Mouse (Mus musculus): ENCODE results near the gene Bex6. TPM values are rescaled to one million over a fixed set of nuclear protein-coding genes. Genes with fewer than 3 reads are reported as not detected.

Bex6 gene
- polyA plus RNA-seq (2014; fragmentation: Nextera tagmentation; extraction: Ambion mirVana) = 0.25 TPM in 1 of 2 replicates, not detected in the other

DNA sequence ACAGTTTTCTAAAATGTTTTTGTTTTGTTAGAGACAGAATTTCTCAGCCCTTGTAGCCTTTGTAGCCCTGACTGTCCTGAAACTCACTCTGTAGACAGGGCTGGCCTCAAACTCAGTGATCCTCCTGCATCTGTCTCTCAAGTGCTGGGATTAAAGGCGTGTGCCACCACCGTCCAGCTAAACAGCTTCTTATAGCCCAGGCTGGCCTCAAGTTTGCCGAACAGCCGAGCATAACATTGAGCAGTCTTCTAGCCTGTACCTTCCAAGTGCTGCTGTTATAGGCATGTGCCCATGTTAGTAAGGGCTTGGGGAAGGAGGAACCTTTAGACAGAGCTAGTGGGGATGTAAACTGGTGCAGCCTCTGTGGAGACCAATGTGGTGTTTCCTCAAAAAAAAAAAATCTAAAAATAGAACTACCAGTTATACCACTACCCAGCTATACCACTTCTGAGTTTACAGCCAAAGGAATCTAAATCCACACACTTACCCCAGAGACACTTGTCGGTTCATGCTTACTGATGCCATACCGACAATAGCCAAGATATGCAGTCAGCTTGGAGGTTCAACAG lies at the start of gene Bex6:
Bex6 (plus strand) TSS at position 491 of the 569 bp plus-strand sequence.
- H3K9me3 ChIP-seq (ENCODE audit: control insufficient read depth, low read length) = no peaks in the 10 kb centered on the region
- no peaks in the 10 kb centered on the region for H3K36me3 ChIP-seq (ENCODE audit: control insufficient read depth, insufficient read depth, low read length)
- H3K4me2 ChIP-seq (ENCODE audit: low read depth, severe bottlenecking) = no peak within 1 kb of the TSS
- no peak within 1 kb of the TSS for H3K4me3 ChIP-seq (ENCODE audit: low read depth, low read length)
- H3K27ac ChIP-seq (replicated peaks; ENCODE audit: low read depth, low read length) = no peak within 1 kb of the TSS
- no peak within 1 kb of the TSS for H3K9ac ChIP-seq (ENCODE audit: low read length)
- 86% methylated on average over 6 of the region's 6 CpGs for WGBS
- H3K27me3 ChIP-seq (ENCODE audit: control insufficient read depth, insufficient read depth, low read length) = no peaks in the 10 kb centered on the region
- ATAC-seq (ENCODE audit: insufficient number of reproducible peaks, low FRiP score, low TSS enrichment, low read depth) = no peak
- no peak for DNase-seq (ENCODE audit: low spot score)
- peaks cover 4% of the 10 kb centered on the region; the same call in 1 of the 2 replicates for H3K4me1 ChIP-seq (ENCODE audit: control insufficient read depth, insufficient read depth, low read length)

DNA sequence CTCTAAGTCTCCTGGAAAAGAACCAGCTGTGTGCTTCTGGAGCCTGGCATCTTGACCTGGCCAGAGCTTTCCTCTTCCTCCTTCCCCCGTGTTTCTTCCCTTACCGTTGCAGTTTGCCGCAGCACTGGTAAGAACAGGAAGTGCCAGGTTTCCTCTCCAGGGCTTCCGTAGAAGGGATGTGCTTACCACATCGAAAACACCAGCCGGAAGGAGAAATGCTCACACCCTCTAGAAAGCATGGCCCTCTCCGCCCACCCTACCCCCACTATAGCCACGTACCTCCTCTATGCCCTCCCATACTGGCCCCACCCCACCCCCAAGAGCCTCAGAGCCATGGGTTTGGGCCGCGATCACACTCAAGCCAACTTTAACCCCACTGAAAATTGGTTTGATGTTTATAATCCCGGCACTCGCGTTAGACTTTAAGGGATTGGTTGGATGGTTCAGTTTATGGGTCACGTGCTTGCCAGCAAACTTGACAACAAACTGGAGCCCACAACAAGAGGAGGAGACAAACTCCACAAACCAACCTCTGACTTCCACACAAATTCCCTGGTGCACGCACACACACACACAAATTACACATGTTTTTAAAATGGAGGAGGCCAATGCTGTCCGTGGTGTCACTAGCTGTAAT lies 49.3 kb upstream of the Bex6 start:
- WGBS = 70% methylated on average over 16 of the region's 16 CpGs
- Histone ChIP-seq H3K9me3 (ENCODE audit: control insufficient read depth, low read length) (no peaks in the 10 kb centered on the region), H3K4me1 (ENCODE audit: control insufficient read depth, insufficient read depth, low read length) (no peaks in the 10 kb centered on the region), H3K36me3 (ENCODE audit: control insufficient read depth, insufficient read depth, low read length) (no peaks in the 10 kb centered on the region), H3K9ac (ENCODE audit: low read length) (no peak overlapping the region), H3K27ac (replicated peaks; ENCODE audit: low read depth, low read length) (no peak overlapping the region), H3K27me3 (ENCODE audit: control insufficient read depth, insufficient read depth, low read length) (no peaks in the 10 kb centered on the region), H3K4me3 (ENCODE audit: low read depth, low read length) (no peak overlapping the region), H3K4me2 (ENCODE audit: low read depth, severe bottlenecking) (no peak overlapping the region)
- ATAC-seq (ENCODE audit: insufficient number of reproducible peaks, low FRiP score, low TSS enrichment, low read depth) = no peak
- no peak for DNase-seq (ENCODE audit: low spot score)

DNA sequence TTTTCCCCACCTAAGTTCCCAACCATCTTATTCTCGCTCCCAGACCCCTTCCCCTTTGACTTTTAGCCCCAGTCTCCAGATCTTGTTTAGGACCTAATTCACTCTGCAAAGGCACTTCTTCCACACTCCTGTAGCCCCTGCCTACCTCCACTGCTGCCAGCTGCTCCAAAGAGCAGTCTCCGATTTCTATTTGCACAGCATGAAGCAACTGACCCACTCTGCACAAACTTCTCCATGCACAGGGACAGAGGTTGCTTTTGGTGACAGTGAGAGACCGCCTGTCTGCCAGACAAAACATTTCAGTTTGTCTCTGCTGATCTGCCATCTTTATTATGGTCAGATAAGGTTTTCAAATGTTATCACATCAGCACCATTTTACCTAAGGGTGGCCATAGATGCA lies 46.5 kb upstream of the Bex6 start:
- no peak for ATAC-seq (ENCODE audit: insufficient number of reproducible peaks, low FRiP score, low TSS enrichment, low read depth)
- WGBS = 86% methylated on average over 3 of the region's 3 CpGs

DNA sequence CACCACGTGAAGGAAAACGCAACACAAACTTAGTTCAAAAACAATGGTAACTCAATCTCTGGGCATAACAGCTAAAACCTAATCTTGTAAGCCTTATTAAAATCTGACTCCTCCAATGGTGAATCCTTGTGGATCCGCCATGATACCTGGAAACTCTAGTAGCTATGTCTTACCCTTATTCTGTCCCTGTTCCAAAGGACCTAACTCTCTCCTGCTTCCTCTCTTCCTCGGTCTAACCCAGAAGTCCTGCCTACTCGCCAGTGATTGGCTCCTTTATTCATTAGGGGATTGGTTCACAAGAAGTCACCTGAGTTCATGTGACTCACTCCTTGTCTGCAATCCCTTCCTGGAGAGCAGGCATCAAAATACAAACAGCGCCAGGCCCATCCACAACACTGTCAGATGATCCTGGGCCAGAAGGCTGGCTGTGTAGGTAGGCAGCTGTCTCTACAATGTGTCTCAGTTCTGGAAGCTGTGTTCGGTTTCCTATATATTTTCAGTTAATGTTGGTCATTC lies 43.7 kb upstream of the Bex6 start:
- Histone ChIP-seq H3K9me3 (ENCODE audit: control insufficient read depth, low read length) (no peaks in the 10 kb centered on the region), H3K27me3 (ENCODE audit: control insufficient read depth, insufficient read depth, low read length) (no peaks in the 10 kb centered on the region), H3K36me3 (ENCODE audit: control insufficient read depth, insufficient read depth, low read length) (no peaks in the 10 kb centered on the region), H3K4me1 (ENCODE audit: control insufficient read depth, insufficient read depth, low read length) (no peaks in the 10 kb centered on the region), H3K9ac (ENCODE audit: low read length) (no peak overlapping the region), H3K4me3 (ENCODE audit: low read depth, low read length) (no peak overlapping the region), H3K27ac (replicated peaks; ENCODE audit: low read depth, low read length) (no peak overlapping the region), H3K4me2 (ENCODE audit: low read depth, severe bottlenecking) (no peak overlapping the region)
- ATAC-seq (ENCODE audit: insufficient number of reproducible peaks, low FRiP score, low TSS enrichment, low read depth) (no peak), DNase-seq (ENCODE audit: low spot score) (no peak)
- WGBS = 81% methylated on average over 7 of the region's 7 CpGs

More for the DNA sequence above, 46.5 kb upstream of the Bex6 start:
- no peak overlapping the region for H3K4me2 ChIP-seq (ENCODE audit: low read depth, severe bottlenecking)
- H3K27me3 ChIP-seq (ENCODE audit: control insufficient read depth, insufficient read depth, low read length) = no peaks in the 10 kb centered on the region
- H3K9me3 ChIP-seq (ENCODE audit: control insufficient read depth, low read length) = no peaks in the 10 kb centered on the region
- no peak for DNase-seq (ENCODE audit: low spot score)
- H3K36me3 ChIP-seq (ENCODE audit: control insufficient read depth, insufficient read depth, low read length) = no peaks in the 10 kb centered on the region
- no peak overlapping the region for H3K27ac ChIP-seq (replicated peaks; ENCODE audit: low read depth, low read length)
- no peak overlapping the region for H3K9ac ChIP-seq (ENCODE audit: low read length)
- H3K4me1 ChIP-seq (ENCODE audit: control insufficient read depth, insufficient read depth, low read length) = no peaks in the 10 kb centered on the region
- no peak overlapping the region for H3K4me3 ChIP-seq (ENCODE audit: low read depth, low read length)

DNA sequence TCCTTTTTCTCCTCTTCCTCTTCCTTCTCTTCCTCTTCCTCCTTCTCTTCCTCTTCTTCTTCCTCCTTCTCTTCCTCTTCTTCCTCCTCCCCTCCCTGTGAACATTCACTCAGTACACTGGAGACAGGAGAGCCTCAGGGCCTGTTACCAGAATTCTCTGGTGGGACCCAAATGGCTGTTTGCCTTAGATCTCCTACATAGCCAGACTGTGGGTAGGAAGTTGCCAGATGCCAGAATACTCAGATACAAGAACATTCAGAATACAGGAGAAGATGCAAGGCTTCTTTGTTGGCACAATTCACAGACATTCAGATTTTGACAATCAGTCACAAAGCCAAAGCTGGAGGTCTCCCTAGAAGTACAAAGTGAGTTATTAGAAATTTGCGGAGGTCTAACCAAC lies 40.7 kb upstream of the Bex6 start:
- no peak for ATAC-seq (ENCODE audit: insufficient number of reproducible peaks, low FRiP score, low TSS enrichment, low read depth)
- 88% methylated on average over 1 of the region's 1 CpGs for WGBS

DNA sequence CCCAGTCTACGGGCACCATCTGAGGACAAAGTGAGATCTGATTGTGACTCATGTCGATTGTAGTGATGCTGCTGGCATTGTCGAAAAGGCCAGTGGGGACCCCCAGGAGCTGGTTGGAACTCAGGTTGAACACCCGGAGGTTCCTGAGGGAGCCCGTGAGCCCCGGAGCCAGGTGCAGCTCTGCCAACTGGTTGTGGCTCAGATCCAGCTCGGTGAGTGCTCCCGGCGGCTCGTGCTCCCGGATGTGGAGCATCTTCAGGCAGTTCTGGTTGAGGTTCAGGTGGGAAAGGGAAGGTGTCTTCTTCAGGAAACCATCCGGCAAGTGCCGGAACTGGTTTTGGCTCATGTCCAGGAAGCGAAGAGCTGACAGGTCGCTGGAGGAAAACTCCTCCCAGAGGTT lies 35.9 kb upstream of the Bex6 start:
- Histone ChIP-seq H3K4me3 (ENCODE audit: low read depth, low read length) (no peak overlapping the region), H3K27ac (replicated peaks; ENCODE audit: low read depth, low read length) (no peak overlapping the region), H3K9me3 (ENCODE audit: control insufficient read depth, low read length) (0 out of 2 replicates have a peak, but pooled peaks cover 3% of the 10 kb centered on the region), H3K4me1 (ENCODE audit: control insufficient read depth, insufficient read depth, low read length) (no peaks in the 10 kb centered on the region), H3K9ac (ENCODE audit: low read length) (no peak overlapping the region), H3K36me3 (ENCODE audit: control insufficient read depth, insufficient read depth, low read length) (peaks cover 13% of the 10 kb centered on the region; the same call in 1 of the 2 replicates), H3K4me2 (ENCODE audit: low read depth, severe bottlenecking) (no peak overlapping the region), H3K27me3 (ENCODE audit: control insufficient read depth, insufficient read depth, low read length) (no peaks in the 10 kb centered on the region)
- 96% methylated on average over 15 of the region's 15 CpGs for WGBS
- DNase-seq (ENCODE audit: low spot score) (no peak), ATAC-seq (ENCODE audit: insufficient number of reproducible peaks, low FRiP score, low TSS enrichment, low read depth) (no peak)

More for the DNA sequence above, 40.7 kb upstream of the Bex6 start:
- no peaks in the 10 kb centered on the region for H3K27me3 ChIP-seq (ENCODE audit: control insufficient read depth, insufficient read depth, low read length)
- no peak overlapping the region for H3K4me2 ChIP-seq (ENCODE audit: low read depth, severe bottlenecking)
- no peak overlapping the region for H3K4me3 ChIP-seq (ENCODE audit: low read depth, low read length)
- H3K9me3 ChIP-seq (ENCODE audit: control insufficient read depth, low read length) = 0 out of 2 replicates have a peak, but pooled peaks cover 3% of the 10 kb centered on the region
- peaks cover 9% of the 10 kb centered on the region; the same call in 1 of the 2 replicates for H3K36me3 ChIP-seq (ENCODE audit: control insufficient read depth, insufficient read depth, low read length)
- DNase-seq (ENCODE audit: low spot score) = no peak
- H3K9ac ChIP-seq (ENCODE audit: low read length) = no peak overlapping the region
- H3K27ac ChIP-seq (replicated peaks; ENCODE audit: low read depth, low read length) = no peak overlapping the region
- H3K4me1 ChIP-seq (ENCODE audit: control insufficient read depth, insufficient read depth, low read length) = no peaks in the 10 kb centered on the region

DNA sequence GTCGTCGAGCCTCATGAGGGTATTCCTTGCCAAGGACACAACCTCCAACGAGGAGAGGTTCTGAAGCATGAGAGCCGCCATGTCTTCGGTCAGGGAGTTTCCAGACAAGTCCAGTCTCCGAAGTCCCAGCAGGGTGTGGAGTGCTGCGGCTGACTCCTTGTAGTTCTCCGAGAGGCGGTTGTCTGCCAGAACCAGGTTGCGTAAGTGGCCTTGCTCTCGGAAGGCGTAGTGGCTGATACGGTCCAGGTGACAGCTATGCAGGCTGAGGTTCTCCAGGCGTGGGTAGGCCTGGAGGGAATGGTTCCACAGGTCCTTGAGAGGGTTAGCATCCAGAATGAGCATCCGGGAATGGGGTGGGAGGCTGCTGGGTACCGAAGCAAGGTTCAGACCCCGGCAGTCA lies 35.0 kb upstream of the Bex6 start:
- Histone ChIP-seq H3K4me3 (ENCODE audit: low read depth, low read length) (no peak overlapping the region), H3K9ac (ENCODE audit: low read length) (no peak overlapping the region), H3K36me3 (ENCODE audit: control insufficient read depth, insufficient read depth, low read length) (peaks cover 13% of the 10 kb centered on the region; the same call in 1 of the 2 replicates), H3K4me2 (ENCODE audit: low read depth, severe bottlenecking) (no peak overlapping the region), H3K27ac (replicated peaks; ENCODE audit: low read depth, low read length) (no peak overlapping the region), H3K4me1 (ENCODE audit: control insufficient read depth, insufficient read depth, low read length) (no peaks in the 10 kb centered on the region), H3K9me3 (ENCODE audit: control insufficient read depth, low read length) (0 out of 2 replicates have a peak, but pooled peaks cover 3% of the 10 kb centered on the region), H3K27me3 (ENCODE audit: control insufficient read depth, insufficient read depth, low read length) (no peaks in the 10 kb centered on the region)
- DNase-seq (ENCODE audit: low spot score) (no peak), ATAC-seq (ENCODE audit: insufficient number of reproducible peaks, low FRiP score, low TSS enrichment, low read depth) (no peak)
- 94% methylated on average over 17 of the region's 17 CpGs for WGBS

DNA sequence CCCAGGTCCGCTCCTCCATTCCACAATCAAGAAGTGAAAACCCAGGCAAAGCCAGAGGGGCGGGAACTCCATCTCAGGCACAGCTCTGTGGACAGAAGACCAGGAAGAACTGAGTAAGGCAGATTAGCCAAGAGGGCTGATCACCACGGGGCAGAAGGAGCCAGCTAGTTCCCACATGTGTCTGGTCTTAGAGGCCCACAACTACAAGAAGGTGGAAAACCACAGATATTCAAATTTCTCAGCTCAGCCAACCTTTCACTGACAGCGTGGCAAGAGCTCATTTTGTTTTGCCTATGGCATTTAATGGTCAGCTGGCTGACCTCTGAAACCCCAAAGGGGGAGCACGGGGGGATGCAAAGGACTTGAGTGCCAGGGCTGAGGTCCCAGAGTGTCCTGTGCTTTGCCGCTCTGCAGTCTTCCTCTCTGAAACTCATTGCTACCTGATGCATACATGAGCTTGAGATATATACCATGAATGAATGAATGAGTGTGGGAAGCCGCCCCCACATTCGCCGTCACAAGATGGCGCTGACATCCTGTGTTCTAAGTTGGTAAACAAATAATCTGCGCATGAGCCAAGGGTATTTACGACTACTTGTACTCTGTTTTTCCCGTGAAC lies 31.9 kb upstream of the Bex6 start:
- peak; percentile 29 for DNase-seq (ENCODE audit: low spot score)
- WGBS = 55% methylated on average over 10 of the region's 13 CpGs

More for the DNA sequence above, 31.9 kb upstream of the Bex6 start:
- 0 out of 2 replicates have a peak overlapping the region, but pooled peaks have one; percentile 15 for H3K4me2 ChIP-seq (ENCODE audit: low read depth, severe bottlenecking)
- H3K27ac ChIP-seq (replicated peaks; ENCODE audit: low read depth, low read length) = no peak overlapping the region
- no peaks in the 10 kb centered on the region for H3K27me3 ChIP-seq (ENCODE audit: control insufficient read depth, insufficient read depth, low read length)
- no peak overlapping the region for H3K4me3 ChIP-seq (ENCODE audit: low read depth, low read length)
- ATAC-seq (ENCODE audit: insufficient number of reproducible peaks, low FRiP score, low TSS enrichment, low read depth) = no peak
- H3K36me3 ChIP-seq (ENCODE audit: control insufficient read depth, insufficient read depth, low read length) = peaks cover 13% of the 10 kb centered on the region; the same call in 1 of the 2 replicates
- no peak overlapping the region for H3K9ac ChIP-seq (ENCODE audit: low read length)
- no peaks in the 10 kb centered on the region for H3K4me1 ChIP-seq (ENCODE audit: control insufficient read depth, insufficient read depth, low read length)
- 0 out of 2 replicates have a peak, but pooled peaks cover 3% of the 10 kb centered on the region for H3K9me3 ChIP-seq (ENCODE audit: control insufficient read depth, low read length)
